Comparison of ENCODE assay signal across 8 mouse cellular contexts in genomic region chr19:46988231-46989087, GRCm38 (mm10). TPM values are rescaled to one million over a fixed set of nuclear protein-coding genes. Genes with fewer than 3 reads are reported as not detected.
A peak's percentile ranks its signal among the peaks of the same experiment; 100 is the strongest.
DNase-seq lines count a peak whose midpoint lies in the region; ATAC-seq and TF ChIP-seq lines count a peak whose summit lies in the region.

No protein-coding gene starts in this region.

- peak; percentile 67 to 81 for DNase-seq in urinary bladder, adult 18-20 months (ENCODE audit: low spot score in 2 of 2)
- no peak for DNase-seq in urinary bladder, postnatal 25 days (ENCODE audit: low spot score)
- DNase-seq in thymus, postnatal 25 days = peak; percentile 49
- no peak for DNase-seq in right cerebral cortex, postnatal 25 days

- H3K9me3 ChIP-seq in intestine, postnatal 0 days (ENCODE audit: control insufficient read depth) = no peaks in the 10 kb centered on the region
- H3K9me3 ChIP-seq in lung, embryonic 16.5 days (ENCODE audit: control insufficient read depth, low read length) = no peaks in the 10 kb centered on the region

- no peaks in the 10 kb centered on the region for H3K36me3 ChIP-seq in intestine, postnatal 0 days (ENCODE audit: control insufficient read depth, insufficient read depth)
- H3K36me3 ChIP-seq in lung, embryonic 16.5 days (ENCODE audit: control insufficient read depth, insufficient read depth, low read length) = no peaks in the 10 kb centered on the region

- 39% methylated on average over 16 of the region's 16 CpGs for WGBS in intestine, postnatal 0 days
- 43% methylated on average over 16 of the region's 16 CpGs for WGBS in lung, embryonic 16.5 days

- peak; percentile 63 for ATAC-seq in intestine, postnatal 0 days
- peak; percentile 86 for ATAC-seq in lung, embryonic 16.5 days (ENCODE audit: low read depth)
- no peak for ATAC-seq in monocyte, adult 5-6 weeks (replicated peaks; ENCODE audit: insufficient number of reproducible peaks, low FRiP score, low TSS enrichment, poor library complexity, severe bottlenecking)
- ATAC-seq in frontal cortex, adult (ENCODE audit: low TSS enrichment) = no peak

- no peak overlapping the region for H3K4me3 ChIP-seq in intestine, postnatal 0 days (ENCODE audit: low read depth, low read length)
- H3K4me3 ChIP-seq in lung, embryonic 16.5 days (ENCODE audit: low read length) = no peak overlapping the region

- H3K27me3 ChIP-seq in intestine, postnatal 0 days (replicated peaks; ENCODE audit: control insufficient read depth, insufficient read depth, low read length) = no peaks in the 10 kb centered on the region
- no peaks in the 10 kb centered on the region for H3K27me3 ChIP-seq in lung, embryonic 16.5 days (ENCODE audit: control insufficient read depth, insufficient read depth, low read depth, low read length)

- peaks cover 7% of the 10 kb centered on the region; the same call in 1 of the 2 replicates for H3K4me1 ChIP-seq in intestine, postnatal 0 days (replicated peaks; ENCODE audit: control insufficient read depth, insufficient read depth, low read length)
- H3K4me1 ChIP-seq in lung, embryonic 16.5 days (replicated peaks; ENCODE audit: control insufficient read depth, insufficient read depth, low read length) = peaks cover 24% of the 10 kb centered on the region

- H3K4me2 ChIP-seq in intestine, postnatal 0 days (replicated peaks; ENCODE audit: low read depth) = peak overlapping the region; percentile 35; the same call in 1 of the 2 replicates
- H3K4me2 ChIP-seq in lung, embryonic 16.5 days (ENCODE audit: low read depth, low read length) = peak overlapping the region; percentile 8; the same call in 1 of the 2 replicates

- no peak for TF ChIP-seq CTCF in intestine, postnatal 0 days (IDR thresholded peaks at IDR 0.05; ENCODE audit: low read depth)

- no peak overlapping the region for H3K9ac ChIP-seq in intestine, postnatal 0 days (ENCODE audit: low read depth, low read length)
- H3K9ac ChIP-seq in lung, embryonic 16.5 days (ENCODE audit: low read length) = peak overlapping the region; percentile 21; the same call in 1 of the 2 replicates

- H3K27ac ChIP-seq in intestine, postnatal 0 days (ENCODE audit: low read depth, low read length) = no peak overlapping the region; the same call in 1 of the 2 replicates
- peak overlapping the region; percentile 93 for H3K27ac ChIP-seq in lung, embryonic 16.5 days (ENCODE audit: low read length)

RNA-seq across cellular contexts. Expression of gene Ina, which starts 26.0 kb away (rescaled TPM):
- polyA plus RNA-seq in intestine, postnatal 0 days (2015; fragmentation: Nextera tagmentation; extraction: Ambion mirVana) = 4.1 and 4.7 TPM in 2 replicates
- 0.51 and 1.2 TPM in 2 replicates for polyA plus RNA-seq in lung, embryonic 16.5 days (2015; fragmentation: Nextera tagmentation; extraction: Ambion mirVana)
- not detected in 3 replicates for total RNA-seq in monocyte, adult 5-6 weeks (2017)

RNA-seq across cellular contexts. Expression of gene Nt5c2, which starts 26.5 kb away (rescaled TPM):
- polyA plus RNA-seq in intestine, postnatal 0 days (2015; fragmentation: Nextera tagmentation; extraction: Ambion mirVana) = 22.0 and 23.0 TPM in 2 replicates
- polyA plus RNA-seq in lung, embryonic 16.5 days (2015; fragmentation: Nextera tagmentation; extraction: Ambion mirVana) = 87.7 and 92.2 TPM in 2 replicates
- total RNA-seq in monocyte, adult 5-6 weeks (2017) = 45.4 to 63.8 TPM (median 58.6 TPM) in 3 replicates

Comparison
In these comparisons a context has a peak if more than half of its experiments do, and no peak if none do; other contexts are left out.
1. DNase-seq: peak in urinary bladder, adult 18-20 months (2 of 2) and thymus, postnatal 25 days (single experiment); none in urinary bladder, postnatal 25 days (single experiment) and right cerebral cortex, postnatal 25 days (single experiment).
2. ATAC-seq: peak in intestine, postnatal 0 days (single experiment) and lung, embryonic 16.5 days (single experiment); none in monocyte, adult 5-6 weeks (single experiment) and frontal cortex, adult (single experiment).